Mouse (Mus musculus): Measurements from ENCODE around the gene Crebrf.

Gene Crebrf

GRCm38 (mm10) chr17:26779471-26779870 is 64.0 kb downstream of the Crebrf start:
- no peak for DNase-seq

GRCm38 (mm10) chr17:26780750-26781571 is 65.5 kb downstream of the Crebrf start, which contains the start of gene Bnip1:
Bnip1 (plus strand) TSS chr17:26781066.
- DNase-seq: peak; percentile 76

- DNase-seq: no peak
Measured at GRCm38 (mm10) chr17:26781610-26782043, 66.2 kb downstream of the Crebrf start.

DNA sequence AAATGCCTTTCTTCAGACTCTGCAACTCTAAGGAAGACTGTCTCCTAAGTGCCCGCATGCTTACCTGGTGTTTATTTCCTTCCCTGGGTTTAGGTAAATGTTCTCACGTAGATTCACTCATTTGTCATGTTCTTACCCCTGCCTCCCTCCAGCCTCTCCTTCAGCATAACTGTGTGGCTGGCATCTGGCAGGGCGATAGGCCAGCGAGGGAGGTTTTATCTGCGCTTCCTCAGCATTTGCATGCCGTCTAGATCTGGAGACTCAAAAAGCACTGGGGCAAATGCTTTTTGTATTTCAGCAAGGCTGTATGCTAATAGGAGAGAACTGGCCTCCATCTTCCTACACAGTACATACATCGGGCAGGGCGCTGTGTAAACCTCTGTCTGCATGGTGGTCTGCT is 69.1 kb downstream of the Crebrf start:
- no peak for DNase-seq

- no peak for DNase-seq
Measured at GRCm38 (mm10) chr17:26786586-26786985, 71.1 kb downstream of the Crebrf start.

- no peak for DNase-seq
Measured at GRCm38 (mm10) chr17:26788986-26789385, 73.5 kb downstream of the Crebrf start.

DNA sequence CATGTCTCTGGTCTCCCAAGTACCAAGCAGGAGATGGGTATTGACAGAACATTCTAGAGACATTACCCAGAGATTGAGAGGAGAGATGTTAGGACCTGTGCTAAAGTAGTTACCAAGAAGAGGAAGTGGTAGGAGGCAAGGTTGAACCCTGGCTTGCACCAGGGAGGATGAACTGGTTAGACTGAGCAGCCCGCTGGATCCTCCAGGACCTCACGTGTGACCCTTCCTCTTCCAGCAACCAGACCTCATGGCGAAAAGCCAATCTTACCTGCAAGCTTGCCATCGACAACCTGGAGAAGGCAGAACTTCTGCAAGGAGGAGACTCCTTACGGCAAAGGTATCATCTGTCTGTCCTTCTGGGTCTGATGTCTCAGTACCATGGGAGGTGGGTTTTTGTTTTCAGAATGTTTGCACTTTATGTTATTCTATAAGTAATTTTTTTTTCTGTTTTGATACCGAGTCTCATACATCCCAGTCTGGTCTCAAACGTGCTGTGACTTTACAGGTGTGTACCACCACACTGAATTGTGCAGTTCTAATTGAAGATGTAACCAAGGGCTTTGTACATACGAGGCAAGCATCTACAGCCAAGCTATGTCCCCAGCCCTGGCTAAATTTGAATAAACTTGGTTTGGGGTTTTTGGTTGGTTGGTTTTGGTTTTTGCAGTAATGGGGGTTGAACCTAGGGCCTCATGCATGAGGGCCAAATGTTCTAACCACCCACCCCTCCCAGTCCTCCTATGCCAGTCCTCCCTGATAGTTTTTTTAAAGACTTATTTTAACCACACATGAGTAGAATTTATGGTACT is 74.2 kb downstream of the Crebrf start:
- no peak for DNase-seq

DNA sequence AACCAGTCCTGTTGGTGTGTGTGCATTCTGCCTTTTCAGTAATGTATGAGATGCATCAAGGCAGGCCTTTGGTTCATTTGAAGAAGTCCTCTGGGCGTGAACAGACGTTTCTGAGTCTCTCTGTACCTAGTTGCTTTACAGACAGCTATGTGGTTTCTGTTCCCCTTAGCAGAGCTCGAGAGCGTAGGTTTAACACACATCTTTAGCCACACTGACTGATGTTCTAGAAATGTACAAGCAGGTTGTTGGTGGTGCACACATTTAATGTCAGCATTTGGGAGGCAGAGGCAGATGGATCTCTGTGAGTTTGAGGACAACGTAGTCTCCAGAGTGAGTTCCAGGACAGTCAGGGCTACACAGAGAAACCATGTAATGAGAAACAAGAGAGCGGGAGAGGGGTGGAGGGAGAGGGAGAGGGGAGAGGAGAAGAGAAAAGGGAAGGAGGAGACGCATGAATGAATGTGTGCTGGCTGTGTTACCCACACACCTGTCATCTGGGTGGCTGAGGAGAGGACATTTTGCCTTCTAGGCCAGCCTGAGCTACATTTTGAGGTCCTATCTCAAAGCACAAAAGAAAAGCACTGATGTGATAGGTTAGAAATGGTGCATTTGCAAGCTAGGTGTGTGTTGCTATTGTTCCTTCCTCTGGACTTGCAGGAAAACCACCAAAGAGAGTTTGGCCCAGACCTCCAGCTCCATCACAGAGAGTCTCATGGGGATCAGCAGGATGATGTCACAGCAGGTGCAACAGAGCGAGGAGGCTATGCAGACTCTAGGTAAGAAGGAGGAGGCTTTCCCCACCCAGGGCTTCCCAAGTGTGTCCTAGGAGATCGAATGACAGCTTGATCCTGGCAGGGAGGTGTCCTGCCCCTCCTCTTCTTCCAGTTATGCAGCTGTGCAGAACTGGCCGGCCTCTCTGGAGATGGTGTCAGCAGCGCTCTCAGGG is 75.1 kb downstream of the Crebrf start:
- DNase-seq: no peak

DNA sequence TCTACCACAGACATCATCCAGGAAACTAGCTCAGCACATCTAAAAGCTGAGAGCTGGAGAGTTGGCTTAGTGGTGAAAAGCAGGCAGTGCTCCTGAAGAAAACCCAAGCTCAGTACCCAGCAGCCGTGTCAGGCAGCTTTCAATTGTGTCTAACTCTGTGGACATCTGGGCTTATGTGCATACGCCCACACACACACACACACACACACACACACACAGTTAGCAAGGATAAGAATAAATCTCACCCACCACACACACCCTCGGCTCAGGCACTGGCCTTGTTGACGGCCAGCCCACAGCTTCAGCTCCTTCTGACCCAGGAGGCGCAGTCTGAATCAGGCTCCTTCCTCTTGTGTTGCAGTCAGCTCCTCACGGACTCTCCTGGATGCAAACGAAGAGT is 76.1 kb downstream of the Crebrf start:
- no peak for DNase-seq

- no peak for DNase-seq
Measured at GRCm38 (mm10) chr17:26792096-26792495, 76.6 kb downstream of the Crebrf start.

DNA sequence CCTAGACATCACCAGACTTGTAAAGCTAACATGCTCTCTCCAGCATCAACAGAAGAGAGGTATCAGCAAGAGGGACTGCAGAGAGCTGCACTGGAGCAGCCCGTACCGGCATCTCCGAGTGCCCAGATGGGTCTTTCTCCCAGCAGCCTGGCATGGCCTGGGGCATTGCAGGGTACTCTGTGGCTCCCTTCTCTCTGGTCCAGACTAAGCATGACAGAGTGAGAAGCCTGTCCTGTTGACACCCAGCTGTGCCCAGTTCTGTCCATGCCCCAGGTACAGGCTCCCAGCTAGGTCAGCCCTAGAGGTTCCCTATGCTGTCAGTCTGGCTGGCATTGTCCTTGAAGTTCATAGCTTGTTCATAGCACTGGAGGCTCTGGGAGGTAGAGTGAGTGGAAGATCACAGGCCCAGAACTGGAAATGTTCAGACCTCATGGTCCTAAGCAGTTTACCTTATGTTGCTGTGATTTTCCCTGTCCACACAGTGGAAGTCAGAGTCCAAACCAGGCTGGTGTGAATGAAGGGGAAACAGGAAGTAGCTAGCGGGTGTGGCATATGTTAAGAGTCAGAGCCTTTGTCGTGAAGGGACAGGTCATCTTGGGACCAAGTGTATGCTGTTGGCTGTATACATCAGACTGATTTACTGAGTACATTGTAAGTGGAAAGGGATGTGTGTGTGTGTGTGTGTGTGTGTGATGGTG is 77.8 kb downstream of the Crebrf start:
- DNase-seq: no peak

DNA sequence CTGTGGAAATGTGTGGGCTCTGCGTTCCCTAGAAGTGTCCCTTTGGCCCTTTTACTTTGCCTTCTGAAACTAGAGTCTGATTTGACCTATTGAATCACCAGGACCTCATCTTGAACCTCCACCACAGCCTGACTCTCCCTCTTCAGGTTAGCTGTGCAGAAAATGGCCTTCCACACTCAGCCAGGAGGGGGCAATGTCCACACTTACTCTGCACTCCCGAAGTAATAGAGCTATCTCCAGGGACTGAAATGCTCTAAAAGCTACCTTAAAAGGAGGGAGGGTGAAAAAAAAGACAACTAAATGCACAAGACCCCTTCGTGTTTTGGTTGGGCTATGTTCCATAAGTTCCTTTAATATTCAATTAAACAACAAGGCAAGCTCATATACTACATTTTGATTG is 79.3 kb downstream of the Crebrf start:
- no peak for DNase-seq

GRCm38 (mm10) chr17:26795386-26795785 is 79.9 kb downstream of the Crebrf start:
- no peak for DNase-seq

DNA sequence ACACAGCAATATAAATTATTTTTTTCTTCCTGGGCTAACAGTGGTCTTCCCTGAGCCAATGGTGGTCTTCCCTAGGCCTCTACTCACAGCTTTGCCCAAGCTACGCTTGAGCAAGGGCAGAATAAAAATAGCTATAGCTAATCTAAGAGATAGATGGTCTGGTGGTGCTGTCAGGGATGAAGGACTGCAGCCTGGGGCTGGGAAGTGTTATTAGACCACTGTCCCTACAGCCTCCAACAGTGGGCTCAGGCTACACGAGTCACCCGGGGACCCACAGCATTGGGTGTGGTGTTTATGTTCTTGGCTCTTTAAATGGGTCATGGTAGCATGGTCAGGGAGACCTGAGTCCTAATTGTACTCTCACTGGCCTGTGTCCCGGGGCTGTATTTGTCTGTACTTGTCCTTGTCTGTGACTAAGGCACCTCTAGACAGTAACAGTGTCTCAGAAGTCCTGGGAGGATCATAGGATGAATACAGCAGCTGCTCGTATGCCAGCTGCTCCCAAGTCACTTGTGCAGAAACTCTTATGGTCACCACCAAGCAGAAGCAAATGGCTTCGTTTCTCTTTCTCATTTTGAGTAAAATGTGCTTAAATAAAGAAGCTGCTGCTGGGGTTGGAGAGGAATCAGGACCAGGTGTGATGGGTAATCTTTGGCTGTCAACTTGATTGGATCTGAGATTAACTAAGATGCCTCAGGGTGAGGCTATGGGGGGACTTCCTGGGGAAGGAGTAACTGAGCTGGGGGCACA is 82.1 kb downstream of the Crebrf start:
- no peak for DNase-seq

- no peak for DNase-seq
Measured at GRCm38 (mm10) chr17:26802886-26803285, 87.4 kb downstream of the Crebrf start.

- DNase-seq: no peak
Measured at GRCm38 (mm10) chr17:26812607-26813006, 97.2 kb downstream of the Crebrf start.

DNA sequence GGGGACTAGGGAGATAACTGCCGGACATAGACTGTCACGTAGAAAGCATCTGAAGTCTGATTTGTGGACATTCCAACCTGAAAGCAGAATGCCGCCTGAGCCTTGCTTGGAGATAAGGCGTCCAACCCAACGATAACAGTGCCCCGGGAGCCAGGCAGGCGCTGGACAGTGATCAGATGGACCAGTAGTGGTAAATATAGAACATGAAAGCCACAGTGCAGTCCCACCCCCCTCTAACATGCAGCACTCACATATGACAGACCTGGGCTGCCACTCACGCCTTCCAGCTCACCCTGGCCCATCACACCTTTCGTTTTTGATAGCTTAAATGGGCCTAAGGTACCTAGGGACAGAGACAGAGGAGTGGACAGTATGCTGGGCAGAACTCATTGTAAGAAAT is 98.0 kb downstream of the Crebrf start:
- no peak for DNase-seq

DNA sequence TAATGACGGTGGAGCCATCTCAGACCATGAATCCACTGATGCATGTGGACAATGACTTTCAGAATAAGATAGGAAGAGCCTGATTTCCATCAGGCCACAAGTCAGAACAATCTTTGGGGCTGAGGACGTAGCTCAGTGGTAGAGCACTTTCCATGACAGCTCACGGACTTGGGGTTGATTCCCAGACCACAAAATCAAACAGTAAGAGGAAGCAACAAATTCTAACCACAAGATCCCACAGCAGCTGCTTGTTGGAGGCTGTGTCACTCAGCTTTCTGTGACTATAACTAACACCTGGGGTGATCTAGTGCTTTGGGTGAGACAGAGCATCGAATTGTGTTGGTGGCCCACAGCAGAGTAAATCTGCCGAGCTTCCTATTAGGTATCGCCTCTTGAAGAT is 101.4 kb downstream of the Crebrf start:
- no peak for DNase-seq

DNA sequence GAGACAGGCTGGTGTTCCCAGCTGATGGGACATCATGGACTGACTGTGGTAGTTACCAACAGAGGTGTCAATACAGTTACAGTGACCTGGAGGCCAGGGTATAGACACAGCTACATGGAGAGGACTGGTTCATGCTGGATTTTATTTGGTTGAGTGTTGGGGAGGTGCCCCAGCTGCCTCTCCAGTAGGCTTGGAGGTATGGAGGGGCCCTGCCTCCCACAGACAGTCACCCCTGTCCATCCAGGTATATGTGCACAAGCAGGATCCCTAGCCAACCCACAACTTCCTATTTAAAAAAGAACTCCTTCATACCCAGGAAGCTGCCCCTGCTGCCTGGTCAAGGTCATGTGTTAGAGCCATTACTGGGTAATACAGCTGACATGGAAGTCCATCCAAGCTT is 102.3 kb downstream of the Crebrf start:
- no peak for DNase-seq

DNA sequence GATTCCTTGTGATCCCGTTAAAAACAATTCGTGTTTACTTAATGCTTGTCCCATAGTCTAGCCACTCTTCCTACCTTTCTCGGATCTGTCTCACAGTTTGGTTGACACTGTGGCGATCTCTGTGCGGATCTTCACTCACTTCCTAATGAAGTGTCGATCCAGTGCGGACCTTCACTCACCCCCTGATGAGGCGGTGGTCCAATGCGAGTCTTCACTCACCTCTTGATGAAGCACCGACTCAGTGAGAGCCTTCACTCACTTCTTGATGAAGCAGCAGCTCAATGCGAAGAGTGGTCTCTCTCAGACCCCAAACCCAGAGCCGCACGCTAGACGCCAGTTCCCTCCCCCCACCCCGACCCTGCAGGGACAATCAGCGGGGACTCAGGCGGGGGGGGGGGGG is 110.7 kb downstream of the Crebrf start:
- no peak for DNase-seq
